Mouse (Mus musculus) E14TG2a.4 (cell line): Measurements from ENCODE around the gene Plin4.

Source experiments
- H3K27me3 ChIP-seq: 2 replicates; pipeline ENCODE4 v1.6.1; 2014; ENCODE audit warnings: low read length, control low read depth; ENCODE audit not compliant: insufficient read depth
- H3K36me3 ChIP-seq: 2 replicates; pipeline ENCODE4 v1.6.1; 2014; ENCODE audit warnings: low read length, control low read depth; ENCODE audit not compliant: insufficient read depth
- H3K4me1 ChIP-seq: replicated peaks from 2 replicates; pipeline ENCODE4 v1.6.1; 2014; ENCODE audit warnings: low read depth, low read length, control low read depth
- H3K4me3 ChIP-seq: replicated peaks from 2 replicates; pipeline ENCODE4 v1.5.1; 2014; ENCODE audit warnings: mild to moderate bottlenecking, low read length
- H3K9me3 ChIP-seq: 2 replicates; pipeline ENCODE4 v1.6.1; 2014; ENCODE audit warnings: low read length, control low read depth
- CTCF ChIP-seq: conservative IDR thresholded peaks from 2 replicates; pipeline ENCODE4 v1.5.1; 2014; ENCODE audit warnings: low read length
- NANOG ChIP-seq: IDR thresholded peaks from 2 replicates; pipeline ENCODE4 v1.6.1; 2014; ENCODE audit warnings: borderline replicate concordance, low read length, mixed read lengths
- POU5F1 ChIP-seq: IDR thresholded peaks from 2 replicates; pipeline ENCODE4 v1.6.1; 2014; ENCODE audit warnings: low read length, borderline replicate concordance

The Plin4 gene

DNA sequence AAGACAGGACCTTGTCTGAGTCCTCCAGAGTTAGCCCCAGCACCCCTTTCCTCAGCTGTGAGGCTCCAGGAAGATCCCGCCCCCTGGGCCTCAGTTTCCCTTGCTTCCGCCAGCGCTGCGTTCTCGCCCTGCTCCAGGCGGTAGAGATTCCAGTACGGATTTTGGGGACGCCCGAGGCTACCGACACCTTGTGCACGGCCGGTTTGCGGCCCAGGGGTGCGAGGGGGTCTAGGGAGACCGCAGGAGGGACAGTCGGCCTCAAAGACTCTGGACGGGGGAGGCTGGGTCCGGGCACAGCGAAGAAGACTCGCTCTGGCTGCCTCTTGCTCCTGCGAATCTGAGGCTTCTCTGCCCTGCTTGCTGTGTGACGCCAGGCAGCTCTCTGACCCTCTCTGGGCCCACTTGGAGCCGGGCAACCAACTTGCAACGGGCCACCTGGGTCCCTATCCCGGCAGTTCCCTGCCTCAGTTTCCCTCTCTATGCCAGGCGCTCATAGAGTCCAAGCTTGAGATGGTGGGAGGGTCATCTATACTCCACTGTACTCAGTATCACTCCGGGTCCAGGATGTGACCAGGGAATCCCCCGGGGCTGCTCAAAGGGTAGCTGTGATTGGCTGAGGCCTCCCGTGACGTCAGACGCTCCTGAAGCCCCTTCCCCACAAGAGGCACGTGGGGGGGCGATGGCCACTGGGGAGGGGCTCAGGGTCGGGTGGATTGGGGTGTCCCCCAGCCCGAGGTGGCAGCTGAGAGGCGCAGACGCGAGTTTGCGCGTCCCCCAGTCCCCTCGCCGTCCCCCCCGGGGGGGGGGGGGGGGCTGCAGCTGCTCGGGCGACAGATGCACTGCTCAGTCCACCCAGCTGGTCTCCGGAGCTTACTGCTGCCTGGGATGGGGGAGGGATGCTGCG lies 32.4 kb upstream of the Plin4 start:
- no peak for TF ChIP-seq POU5F1
- no peak for TF ChIP-seq NANOG
- TF ChIP-seq CTCF, result no peak
- H3K9me3 ChIP-seq, result no peaks in the 10 kb centered on the region
- H3K27me3 ChIP-seq, result peaks cover 90% of the 10 kb centered on the region
- H3K4me3 ChIP-seq, result peak overlapping the region; percentile 79
- no peaks in the 10 kb centered on the region for H3K36me3 ChIP-seq
- H3K4me1 ChIP-seq, result peaks cover 75% of the 10 kb centered on the region

DNA sequence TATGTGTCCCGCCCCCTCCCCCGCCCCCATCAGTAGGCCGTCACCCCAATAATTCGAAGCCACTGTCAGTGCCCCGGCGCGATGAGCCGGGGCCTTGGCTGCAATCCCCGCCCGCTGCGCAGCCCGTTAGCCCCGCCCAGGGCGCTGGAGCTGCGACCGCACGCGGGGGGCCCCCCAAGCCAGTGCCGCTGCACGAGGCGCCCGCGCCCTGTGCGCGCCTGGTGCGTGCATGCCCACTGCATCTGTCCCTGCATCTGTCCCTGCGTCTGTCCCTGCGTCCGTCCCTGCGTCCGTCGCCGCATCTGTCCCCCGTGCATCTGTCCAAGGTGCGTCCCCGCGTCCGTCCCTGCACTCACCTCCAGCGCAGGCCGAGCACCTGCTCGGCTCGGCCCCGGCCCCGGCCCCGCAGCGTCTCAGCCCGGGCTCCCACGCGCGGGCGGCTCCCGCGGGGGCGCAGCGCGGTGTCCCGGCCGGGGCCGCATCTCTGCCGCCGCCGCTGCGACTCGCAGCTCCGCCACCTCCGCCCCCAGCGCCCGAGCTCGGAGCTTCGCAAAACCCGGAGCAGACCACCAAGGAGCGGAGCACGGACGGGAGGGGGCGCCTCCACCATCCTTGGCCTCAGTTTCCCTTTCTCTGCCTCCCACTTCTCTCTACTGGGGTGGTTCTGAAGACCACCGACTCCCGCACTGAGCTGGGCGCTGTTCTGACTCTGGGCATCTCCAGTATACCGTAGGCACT lies 30.4 kb upstream of the Plin4 start, which contains the start of gene Sema6b:
Sema6b (minus strand) TSS at position 486 of the 738 bp plus-strand sequence.
- H3K9me3 ChIP-seq, result no peaks in the 10 kb centered on the region
- peak within 1 kb of the TSS; percentile 90 for H3K4me3 ChIP-seq
- no peaks in the 10 kb centered on the region for H3K36me3 ChIP-seq
- H3K27me3 ChIP-seq, result peaks cover 78% of the 10 kb centered on the region
- no peak for TF ChIP-seq CTCF
- no peak for TF ChIP-seq NANOG
- no peak for TF ChIP-seq POU5F1
- H3K4me1 ChIP-seq, result peaks cover 64% of the 10 kb centered on the region

DNA sequence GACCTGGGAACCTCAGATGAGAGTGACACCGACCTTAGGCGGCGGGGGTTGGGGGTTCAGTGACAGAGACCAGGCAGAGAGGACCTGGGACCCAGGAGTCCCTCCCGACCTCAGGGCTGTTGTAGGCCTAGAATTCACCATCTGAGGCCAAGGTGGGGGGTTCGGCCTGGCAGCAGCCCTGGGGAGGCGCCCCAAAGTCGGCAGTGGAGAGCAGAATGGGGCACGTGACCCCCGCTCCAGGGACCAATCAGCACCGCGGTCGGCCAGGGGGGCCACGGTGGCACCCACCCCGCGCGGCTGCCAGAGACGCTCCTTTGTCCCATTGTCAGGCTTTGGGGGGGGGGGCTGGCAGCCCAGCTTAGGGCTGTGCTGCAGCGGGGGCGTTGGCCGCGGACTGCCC lies 29.8 kb upstream of the Plin4 start:
- no peaks in the 10 kb centered on the region for H3K9me3 ChIP-seq
- no peak for TF ChIP-seq POU5F1
- TF ChIP-seq NANOG, result no peak
- TF ChIP-seq CTCF, result no peak
- H3K4me1 ChIP-seq, result peaks cover 67% of the 10 kb centered on the region
- no peaks in the 10 kb centered on the region for H3K36me3 ChIP-seq
- peak overlapping the region; percentile 90 for H3K4me3 ChIP-seq
- H3K27me3 ChIP-seq, result peaks cover 71% of the 10 kb centered on the region

DNA sequence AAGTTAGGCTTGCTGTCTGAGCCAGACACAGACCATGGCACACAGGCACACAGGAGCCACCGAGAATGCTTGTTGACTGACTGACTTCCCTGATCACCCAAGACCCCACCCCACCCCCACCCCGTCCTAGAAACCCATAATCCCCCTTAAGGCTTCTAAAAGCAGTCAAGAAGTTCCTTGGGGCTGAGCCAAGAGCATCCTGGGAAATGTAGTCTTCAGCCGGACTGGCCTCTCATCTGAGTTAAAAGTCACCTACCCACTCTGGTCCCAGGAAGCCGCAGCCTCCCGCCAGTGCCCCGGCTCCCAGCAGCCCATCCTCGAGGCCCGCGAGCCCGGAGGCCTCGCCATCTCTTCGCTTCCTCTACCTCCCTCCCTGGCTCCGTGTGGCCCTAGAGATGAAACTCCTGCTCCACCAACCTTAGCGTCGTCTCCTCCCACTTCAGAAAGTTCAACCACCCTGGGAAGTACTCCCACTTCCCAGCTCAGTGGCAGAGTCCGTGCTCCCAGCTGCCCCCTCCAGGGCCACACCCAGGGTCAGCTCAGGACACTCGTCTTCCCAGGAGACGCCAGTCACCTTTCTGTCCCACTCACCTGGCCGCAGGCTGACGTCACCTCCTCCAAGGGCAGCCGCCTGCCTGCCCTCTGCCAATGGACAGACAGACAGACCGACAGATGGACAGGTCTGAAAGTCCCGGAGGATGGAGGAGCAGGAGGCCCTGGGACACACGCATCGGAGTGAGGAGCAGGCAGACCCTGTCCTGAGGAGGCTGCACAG lies 28.4 kb upstream of the Plin4 start:
- no peaks in the 10 kb centered on the region for H3K36me3 ChIP-seq
- H3K27me3 ChIP-seq, result peaks cover 58% of the 10 kb centered on the region
- TF ChIP-seq CTCF, result no peak
- no peak for TF ChIP-seq POU5F1
- no peak for TF ChIP-seq NANOG
- no peaks in the 10 kb centered on the region for H3K9me3 ChIP-seq
- peak overlapping the region; percentile 55 for H3K4me3 ChIP-seq
- peaks cover 74% of the 10 kb centered on the region for H3K4me1 ChIP-seq

DNA sequence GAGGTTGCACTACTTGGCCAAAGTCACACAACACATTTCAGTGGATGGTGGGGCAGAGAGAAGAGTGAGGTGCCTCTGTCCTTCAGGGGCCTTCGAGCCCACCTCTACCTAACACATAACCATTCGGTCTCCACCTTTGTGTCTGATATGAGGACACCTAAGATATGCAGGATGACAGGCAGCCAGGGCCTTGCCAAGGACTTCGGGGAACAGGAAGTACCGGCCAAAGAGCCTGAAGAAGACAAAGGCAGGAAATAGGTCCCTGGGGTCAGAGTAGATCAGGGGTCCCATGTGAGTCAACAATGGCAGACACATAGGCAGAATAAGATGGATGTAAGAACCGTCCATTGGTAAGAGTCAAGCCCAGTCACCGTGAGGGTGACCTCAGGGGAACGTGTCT lies 27.0 kb upstream of the Plin4 start:
- Histone ChIP-seq H3K4me3 (no peak overlapping the region), H3K9me3 (no peaks in the 10 kb centered on the region), H3K27me3 (peaks cover 44% of the 10 kb centered on the region), H3K36me3 (no peaks in the 10 kb centered on the region), H3K4me1 (peaks cover 74% of the 10 kb centered on the region)
- TF ChIP-seq POU5F1 (no peak), NANOG (no peak), CTCF (no peak)

- H3K36me3 ChIP-seq, result no peaks in the 10 kb centered on the region
- H3K27me3 ChIP-seq, result peaks cover 30% of the 10 kb centered on the region
- peak overlapping the region; percentile 68 for H3K4me3 ChIP-seq
- peaks cover 79% of the 10 kb centered on the region for H3K4me1 ChIP-seq
- H3K9me3 ChIP-seq, result no peaks in the 10 kb centered on the region
- TF ChIP-seq NANOG (no peak), CTCF (peak; percentile 55)
Measured at GRCm38 (mm10) chr17:56134463-56134971, 24.9 kb upstream of the Plin4 start.

- H3K4me1 ChIP-seq, result peaks cover 71% of the 10 kb centered on the region
- peak overlapping the region; percentile 68 for H3K4me3 ChIP-seq
- TF ChIP-seq NANOG (no peak), POU5F1 (no peak), CTCF (0 out of 2 replicates have a peak, but pooled peaks have one; percentile 2)
- H3K36me3 ChIP-seq, result no peaks in the 10 kb centered on the region
- H3K27me3 ChIP-seq, result peaks cover 28% of the 10 kb centered on the region
- no peaks in the 10 kb centered on the region for H3K9me3 ChIP-seq
Measured at GRCm38 (mm10) chr17:56133457-56134363, 24.1 kb upstream of the Plin4 start.
